Mouse (Mus musculus): ENCODE results near the gene Uqcc2.

GRCm38 (mm10) chr17:27077133-27077532 is 56.6 kb downstream of the Uqcc2 start:
- no peak for TF ChIP-seq POLR2A (IDR thresholded peaks at IDR 0.05; ENCODE audit: control insufficient read depth, low read depth, low read length)
- TF ChIP-seq CTCF (IDR thresholded peaks at IDR 0.05; ENCODE audit: control insufficient read depth, insufficient read depth, insufficient replicate concordance, low read depth, low read length): peak; percentile 53; the same call in 1 of the 2 replicates
